Mouse (Mus musculus): Measurements from ENCODE around the gene Nop14. TPM values are rescaled to one million over a fixed set of nuclear protein-coding genes. Genes with fewer than 3 reads are reported as not detected.

The Nop14 gene
- polyA plus RNA-seq, 1 experiment from 2014 or later, result 22.8 TPM

- 93% methylated on average over 5 of the region's 5 CpGs for WGBS
- Histone ChIP-seq H3K4me2 (no peak overlapping the region), H3K9me3 (no peaks in the 10 kb centered on the region), H3K4me3 (no peak overlapping the region), H3K27me3 (no peaks in the 10 kb centered on the region), H3K9ac (no peak overlapping the region), H3K36me3 (peaks cover 92% of the 10 kb centered on the region), H3K27ac (replicated peaks) (no peak overlapping the region), H3K4me1 (replicated peaks) (no peaks in the 10 kb centered on the region; the same call in 1 of the 2 replicates)
- ATAC-seq (ENCODE audit: low read depth), result no peak
These were observed 7.0 kb downstream of the Nop14 start for GRCm38 (mm10) chr5:34652961-34653360.

GRCm38 (mm10) chr5:34647581-34647980 is 12.4 kb downstream of the Nop14 start:
- no peak for ATAC-seq (ENCODE audit: low read depth)
- 45% methylated on average over 4 of the region's 4 CpGs for WGBS
- Histone ChIP-seq H3K4me1 (replicated peaks) (no peaks in the 10 kb centered on the region), H3K9me3 (no peaks in the 10 kb centered on the region), H3K9ac (no peak overlapping the region), H3K4me3 (no peak overlapping the region), H3K4me2 (no peak overlapping the region), H3K27ac (replicated peaks) (no peak overlapping the region), H3K36me3 (peaks cover 96% of the 10 kb centered on the region), H3K27me3 (no peaks in the 10 kb centered on the region)

- H3K36me3 ChIP-seq, result peaks cover 92% of the 10 kb centered on the region
- no peak overlapping the region for H3K27ac ChIP-seq (replicated peaks)
- WGBS, result 71% methylated on average over 5 of the region's 5 CpGs
- H3K4me2 ChIP-seq, result no peak overlapping the region
- no peak overlapping the region for H3K4me3 ChIP-seq
- no peaks in the 10 kb centered on the region for H3K9me3 ChIP-seq
- no peaks in the 10 kb centered on the region for H3K27me3 ChIP-seq
- H3K4me1 ChIP-seq (replicated peaks), result no peaks in the 10 kb centered on the region
- ATAC-seq (ENCODE audit: low read depth), result peak; percentile 57; the same call in 1 of the 2 replicates
- H3K9ac ChIP-seq, result no peak overlapping the region
These were observed 17.0 kb downstream of the Nop14 start for GRCm38 (mm10) chr5:34642932-34643331.

GRCm38 (mm10) chr5:34641991-34642390 is 18.0 kb downstream of the Nop14 start:
- Histone ChIP-seq H3K4me3 (no peak overlapping the region), H3K9me3 (no peaks in the 10 kb centered on the region), H3K4me1 (replicated peaks) (peaks cover 8% of the 10 kb centered on the region), H3K36me3 (peaks cover 85% of the 10 kb centered on the region), H3K4me2 (no peak overlapping the region), H3K27me3 (no peaks in the 10 kb centered on the region), H3K27ac (replicated peaks) (no peak overlapping the region), H3K9ac (no peak overlapping the region)
- WGBS, result 91% methylated on average over 3 of the region's 3 CpGs
- ATAC-seq (ENCODE audit: low read depth), result no peak

GRCm38 (mm10) chr5:34637591-34638156 is 22.3 kb downstream of the Nop14 start:
- Histone ChIP-seq H3K9ac (peak overlapping the region; percentile 80), H3K27me3 (no peaks in the 10 kb centered on the region), H3K4me3 (peak overlapping the region; percentile 61; the same call in 1 of the 2 replicates), H3K4me1 (replicated peaks) (peaks cover 27% of the 10 kb centered on the region), H3K36me3 (peaks cover 70% of the 10 kb centered on the region), H3K4me2 (peak overlapping the region; percentile 91), H3K9me3 (no peaks in the 10 kb centered on the region), H3K27ac (replicated peaks) (0 out of 2 replicates have a peak overlapping the region, but pooled peaks have one; percentile 89)
- no peak for ATAC-seq (ENCODE audit: low read depth)
- WGBS, result 85% methylated on average over 7 of the region's 7 CpGs

GRCm38 (mm10) chr5:34636481-34637287 is 23.3 kb downstream of the Nop14 start, which contains the start of gene Mfsd10:
Gene Mfsd10 (minus strand): TSS chr5:34637212.
- H3K9me3 ChIP-seq, result no peaks in the 10 kb centered on the region
- peak within 1 kb of the TSS; percentile 61 for H3K4me3 ChIP-seq
- H3K9ac ChIP-seq, result peak within 1 kb of the TSS; percentile 80
- peak within 1 kb of the TSS; percentile 91 for H3K4me2 ChIP-seq
- peaks cover 76% of the 10 kb centered on the region for H3K36me3 ChIP-seq
- WGBS, result under 1% methylated on average over 48 of the region's 48 CpGs
- no peaks in the 10 kb centered on the region for H3K27me3 ChIP-seq
- peak within 1 kb of the TSS; percentile 89 for H3K27ac ChIP-seq (replicated peaks)
- H3K4me1 ChIP-seq (replicated peaks), result peaks cover 27% of the 10 kb centered on the region
- ATAC-seq (ENCODE audit: low read depth), result peak; percentile 94

GRCm38 (mm10) chr5:34635665-34636192 is 24.2 kb downstream of the Nop14 start:
- Histone ChIP-seq H3K4me3 (peak overlapping the region; percentile 61), H3K9ac (peak overlapping the region; percentile 80), H3K4me1 (replicated peaks) (peaks cover 27% of the 10 kb centered on the region), H3K27ac (replicated peaks) (no peak overlapping the region), H3K27me3 (no peaks in the 10 kb centered on the region), H3K9me3 (no peaks in the 10 kb centered on the region), H3K36me3 (peaks cover 76% of the 10 kb centered on the region), H3K4me2 (peak overlapping the region; percentile 91)
- 70% methylated on average over 10 of the region's 10 CpGs for WGBS
- no peak for ATAC-seq (ENCODE audit: low read depth)

- H3K4me1 ChIP-seq (replicated peaks), result peaks cover 27% of the 10 kb centered on the region
- peak overlapping the region; percentile 91; the same call in 1 of the 2 replicates for H3K4me2 ChIP-seq
- no peaks in the 10 kb centered on the region for H3K27me3 ChIP-seq
- 93% methylated on average over 13 of the region's 13 CpGs for WGBS
- no peaks in the 10 kb centered on the region for H3K9me3 ChIP-seq
- no peak for ATAC-seq (ENCODE audit: low read depth)
- H3K27ac ChIP-seq (replicated peaks), result no peak overlapping the region
- H3K9ac ChIP-seq, result no peak overlapping the region
- H3K36me3 ChIP-seq, result peaks cover 76% of the 10 kb centered on the region
- H3K4me3 ChIP-seq, result no peak overlapping the region
These were observed 25.1 kb downstream of the Nop14 start for GRCm38 (mm10) chr5:34634746-34635400.

- Histone ChIP-seq H3K4me3 (no peak overlapping the region), H3K27me3 (no peaks in the 10 kb centered on the region), H3K4me1 (replicated peaks) (peaks cover 27% of the 10 kb centered on the region), H3K9me3 (no peaks in the 10 kb centered on the region), H3K9ac (no peak overlapping the region), H3K36me3 (peaks cover 76% of the 10 kb centered on the region), H3K27ac (replicated peaks) (no peak overlapping the region), H3K4me2 (no peak overlapping the region)
- ATAC-seq (ENCODE audit: low read depth), result no peak
- WGBS, result 80% methylated on average over 4 of the region's 4 CpGs
These were observed 26.3 kb downstream of the Nop14 start for GRCm38 (mm10) chr5:34633641-34634040.

- H3K4me2 ChIP-seq, result no peak overlapping the region
- H3K27me3 ChIP-seq, result no peaks in the 10 kb centered on the region
- no peak overlapping the region for H3K27ac ChIP-seq (replicated peaks)
- no peak overlapping the region for H3K4me3 ChIP-seq
- peaks cover 76% of the 10 kb centered on the region for H3K36me3 ChIP-seq
- no peak overlapping the region for H3K9ac ChIP-seq
- H3K4me1 ChIP-seq (replicated peaks), result peaks cover 27% of the 10 kb centered on the region
- ATAC-seq (ENCODE audit: low read depth), result no peak
- WGBS, result 99% methylated on average over 2 of the region's 2 CpGs
- H3K9me3 ChIP-seq, result no peaks in the 10 kb centered on the region
These were observed 27.0 kb downstream of the Nop14 start for GRCm38 (mm10) chr5:34632996-34633395.

GRCm38 (mm10) chr5:34609966-34610365 is 50.0 kb downstream of the Nop14 start:
- no peaks in the 10 kb centered on the region for H3K9me3 ChIP-seq
- no peak overlapping the region for H3K4me2 ChIP-seq
- no peaks in the 10 kb centered on the region for H3K4me1 ChIP-seq (replicated peaks)
- H3K36me3 ChIP-seq, result peaks cover 83% of the 10 kb centered on the region
- no peaks in the 10 kb centered on the region for H3K27me3 ChIP-seq
- 91% methylated on average over 4 of the region's 4 CpGs for WGBS
- no peak overlapping the region for H3K27ac ChIP-seq (replicated peaks)
- no peak overlapping the region for H3K4me3 ChIP-seq
- no peak for ATAC-seq (ENCODE audit: low read depth)
- no peak overlapping the region for H3K9ac ChIP-seq

GRCm38 (mm10) chr5:34608226-34608625 is 51.7 kb downstream of the Nop14 start:
- Histone ChIP-seq H3K4me1 (replicated peaks) (no peaks in the 10 kb centered on the region), H3K9me3 (no peaks in the 10 kb centered on the region), H3K27me3 (no peaks in the 10 kb centered on the region), H3K9ac (no peak overlapping the region), H3K4me2 (no peak overlapping the region), H3K27ac (replicated peaks) (no peak overlapping the region), H3K4me3 (no peak overlapping the region), H3K36me3 (peaks cover 72% of the 10 kb centered on the region)
- 80% methylated on average over 3 of the region's 3 CpGs for WGBS
- ATAC-seq (ENCODE audit: low read depth), result no peak
